Mouse (Mus musculus) bone marrow, adult 2 months (tissue): ENCODE data around the gene Gm17455.

Experiments used
- CTCF ChIP-seq: fragments of 200-500 bp; IDR thresholded peaks from 2 replicates; pipeline ENCODE4 v1.5.1; 2011; ENCODE audit warnings: low read length, control low read depth; ENCODE audit not compliant: control insufficient read depth, insufficient read depth
- POLR2A ChIP-seq: fragments of 200-500 bp; IDR thresholded peaks from 2 replicates; pipeline ENCODE4 v1.6.1; 2011; ENCODE audit warnings: low read depth, mild to moderate bottlenecking, control low read depth, low read length, borderline replicate concordance; ENCODE audit not compliant: control insufficient read depth

DNA sequence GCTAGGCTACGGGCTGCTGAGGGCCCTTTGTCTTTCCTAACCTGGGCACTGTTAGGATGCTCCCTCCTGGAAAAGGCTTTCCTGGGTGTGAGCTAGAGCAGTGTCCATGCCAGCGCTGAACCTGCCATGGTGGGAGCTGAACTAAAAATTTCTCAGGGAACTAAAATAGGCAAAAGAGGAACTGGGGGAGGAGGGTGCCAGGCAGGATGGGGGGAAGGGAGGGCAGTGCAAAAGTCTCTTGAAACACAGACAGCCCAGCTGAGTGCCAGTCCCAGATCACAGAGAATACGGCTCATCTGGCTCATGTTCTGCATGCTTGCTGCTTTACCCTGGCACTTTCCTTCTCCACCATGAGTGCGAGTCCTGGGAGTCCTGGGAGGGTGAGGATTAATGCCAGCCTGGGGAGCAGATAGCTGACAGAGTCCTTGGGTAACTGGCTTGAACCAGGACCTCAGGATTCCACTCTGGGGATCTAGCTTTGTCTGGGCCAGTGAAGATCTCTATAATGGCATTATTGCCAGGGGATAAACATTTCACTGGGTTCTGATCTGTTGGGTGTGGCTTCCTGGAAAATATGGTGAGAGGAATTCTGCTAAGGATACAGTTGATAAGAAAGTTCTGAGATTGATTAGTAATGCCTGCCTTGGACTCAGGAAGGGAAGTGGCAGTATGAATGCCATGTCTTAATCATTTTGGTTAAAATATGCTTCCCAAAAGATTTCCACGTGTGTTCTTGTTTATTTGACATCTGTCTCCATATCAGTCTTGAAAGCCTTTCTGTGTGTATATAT, 27.7 kb upstream of the Gm17455 start:
- TF ChIP-seq POLR2A: no peak
- no peak for TF ChIP-seq CTCF
